Mouse (Mus musculus): ENCODE results near the gene Pir. TPM values are rescaled to one million over a fixed set of nuclear protein-coding genes. Genes with fewer than 3 reads are reported as not detected.

The Pir gene
- polyA plus RNA-seq, 1 experiment: not detected

- Histone ChIP-seq H3K27ac (ENCODE audit: insufficient read depth, low read depth, low read length) (no peak overlapping the region), H3K4me3 (ENCODE audit: insufficient read depth, low read depth, low read length) (no peak overlapping the region), H3K4me1 (ENCODE audit: control insufficient read depth, insufficient read depth, low read length) (no peaks in the 10 kb centered on the region)
- WGBS: 74% methylated on average over 3 of the region's 3 CpGs
- TF ChIP-seq CTCF (IDR thresholded peaks at IDR 0.05; ENCODE audit: insufficient read depth, low read depth, low read length): no peak
- TF ChIP-seq POLR2A (IDR thresholded peaks at IDR 0.05; ENCODE audit: insufficient read depth, low read depth, low read length): no peak
Observed at GRCm38 (mm10) chrX:164320031-164320430, 50.9 kb downstream of the Pir start.

GRCm38 (mm10) chrX:164322492-164322891, 53.3 kb downstream of the Pir start:
- Histone ChIP-seq H3K4me1 (ENCODE audit: control insufficient read depth, insufficient read depth, low read length) (no peaks in the 10 kb centered on the region), H3K4me3 (ENCODE audit: insufficient read depth, low read depth, low read length) (no peak overlapping the region), H3K27ac (ENCODE audit: insufficient read depth, low read depth, low read length) (no peak overlapping the region)
- WGBS: 69% methylated on average over 5 of the region's 5 CpGs
- no peak for TF ChIP-seq CTCF (IDR thresholded peaks at IDR 0.05; ENCODE audit: insufficient read depth, low read depth, low read length)

- no peaks in the 10 kb centered on the region for H3K4me1 ChIP-seq (ENCODE audit: control insufficient read depth, insufficient read depth, low read length)
- H3K27ac ChIP-seq (ENCODE audit: insufficient read depth, low read depth, low read length): no peak overlapping the region
- no peak overlapping the region for H3K4me3 ChIP-seq (ENCODE audit: insufficient read depth, low read depth, low read length)
- no peak for TF ChIP-seq CTCF (IDR thresholded peaks at IDR 0.05; ENCODE audit: insufficient read depth, low read depth, low read length)
- no peak for TF ChIP-seq POLR2A (IDR thresholded peaks at IDR 0.05; ENCODE audit: insufficient read depth, low read depth, low read length)
- 54% methylated on average over 4 of the region's 4 CpGs for WGBS
Observed at GRCm38 (mm10) chrX:164323391-164323913, 54.3 kb downstream of the Pir start.

GRCm38 (mm10) chrX:164330351-164330750, 61.2 kb downstream of the Pir start:
- H3K4me3 ChIP-seq (ENCODE audit: insufficient read depth, low read depth, low read length): no peak overlapping the region
- H3K4me1 ChIP-seq (ENCODE audit: control insufficient read depth, insufficient read depth, low read length): no peaks in the 10 kb centered on the region
- no peak overlapping the region for H3K27ac ChIP-seq (ENCODE audit: insufficient read depth, low read depth, low read length)
- TF ChIP-seq POLR2A (IDR thresholded peaks at IDR 0.05; ENCODE audit: insufficient read depth, low read depth, low read length) (no peak), CTCF (IDR thresholded peaks at IDR 0.05; ENCODE audit: insufficient read depth, low read depth, low read length) (no peak)
- WGBS: 90% methylated on average over 2 of the region's 2 CpGs

GRCm38 (mm10) chrX:164330766-164331165, 61.6 kb downstream of the Pir start:
- H3K27ac ChIP-seq (ENCODE audit: insufficient read depth, low read depth, low read length): no peak overlapping the region
- H3K4me3 ChIP-seq (ENCODE audit: insufficient read depth, low read depth, low read length): no peak overlapping the region
- no peak for TF ChIP-seq POLR2A (IDR thresholded peaks at IDR 0.05; ENCODE audit: insufficient read depth, low read depth, low read length)
- no peak for TF ChIP-seq CTCF (IDR thresholded peaks at IDR 0.05; ENCODE audit: insufficient read depth, low read depth, low read length)
- 85% methylated on average over 3 of the region's 3 CpGs for whole genome bisulfite sequencing
- H3K4me1 ChIP-seq (ENCODE audit: control insufficient read depth, insufficient read depth, low read length): no peaks in the 10 kb centered on the region

GRCm38 (mm10) chrX:164338591-164338990, 69.4 kb downstream of the Pir start:
- WGBS: 90% methylated on average over 4 of the region's 4 CpGs
- Histone ChIP-seq H3K27ac (ENCODE audit: insufficient read depth, low read depth, low read length) (no peak overlapping the region), H3K4me1 (ENCODE audit: control insufficient read depth, insufficient read depth, low read length) (no peaks in the 10 kb centered on the region), H3K4me3 (ENCODE audit: insufficient read depth, low read depth, low read length) (no peak overlapping the region)
- TF ChIP-seq POLR2A (IDR thresholded peaks at IDR 0.05; ENCODE audit: insufficient read depth, low read depth, low read length): no peak
- no peak for TF ChIP-seq CTCF (IDR thresholded peaks at IDR 0.05; ENCODE audit: insufficient read depth, low read depth, low read length)

- H3K27ac ChIP-seq (ENCODE audit: insufficient read depth, low read depth, low read length): no peak overlapping the region
- WGBS: 94% methylated on average over 4 of the region's 4 CpGs
- no peaks in the 10 kb centered on the region for H3K4me1 ChIP-seq (ENCODE audit: control insufficient read depth, insufficient read depth, low read length)
- no peak overlapping the region for H3K4me3 ChIP-seq (ENCODE audit: insufficient read depth, low read depth, low read length)
- TF ChIP-seq POLR2A (IDR thresholded peaks at IDR 0.05; ENCODE audit: insufficient read depth, low read depth, low read length): no peak
- no peak for TF ChIP-seq CTCF (IDR thresholded peaks at IDR 0.05; ENCODE audit: insufficient read depth, low read depth, low read length)
Observed at GRCm38 (mm10) chrX:164345359-164345938, 76.3 kb downstream of the Pir start.

GRCm38 (mm10) chrX:164348937-164349336, 79.8 kb downstream of the Pir start:
- Histone ChIP-seq H3K27ac (ENCODE audit: insufficient read depth, low read depth, low read length) (no peak overlapping the region), H3K4me1 (ENCODE audit: control insufficient read depth, insufficient read depth, low read length) (no peaks in the 10 kb centered on the region), H3K4me3 (ENCODE audit: insufficient read depth, low read depth, low read length) (no peak overlapping the region)
- WGBS: 76% methylated on average over 3 of the region's 3 CpGs
- TF ChIP-seq CTCF (IDR thresholded peaks at IDR 0.05; ENCODE audit: insufficient read depth, low read depth, low read length) (no peak), POLR2A (IDR thresholded peaks at IDR 0.05; ENCODE audit: insufficient read depth, low read depth, low read length) (no peak)

- 89% methylated on average over 4 of the region's 4 CpGs for WGBS
- TF ChIP-seq POLR2A (IDR thresholded peaks at IDR 0.05; ENCODE audit: insufficient read depth, low read depth, low read length): no peak
- TF ChIP-seq CTCF (IDR thresholded peaks at IDR 0.05; ENCODE audit: insufficient read depth, low read depth, low read length): no peak
- Histone ChIP-seq H3K4me1 (ENCODE audit: control insufficient read depth, insufficient read depth, low read length) (no peaks in the 10 kb centered on the region), H3K27ac (ENCODE audit: insufficient read depth, low read depth, low read length) (no peak overlapping the region), H3K4me3 (ENCODE audit: insufficient read depth, low read depth, low read length) (no peak overlapping the region)
Observed at GRCm38 (mm10) chrX:164365153-164365865, 96.1 kb downstream of the Pir start.
